Mouse (Mus musculus): ENCODE results near the gene Pik3r5. TPM values are rescaled to one million over a fixed set of nuclear protein-coding genes. Genes with fewer than 3 reads are reported as not detected.

Pik3r5 gene
- polyA plus RNA-seq, 1 experiment from 2014 or later: 1.2 TPM

- no peak for ATAC-seq (ENCODE audit: low FRiP score)
These were observed 20.8 kb downstream of the Pik3r5 start for GRCm38 (mm10) chr11:68452740-68453139.

DNA sequence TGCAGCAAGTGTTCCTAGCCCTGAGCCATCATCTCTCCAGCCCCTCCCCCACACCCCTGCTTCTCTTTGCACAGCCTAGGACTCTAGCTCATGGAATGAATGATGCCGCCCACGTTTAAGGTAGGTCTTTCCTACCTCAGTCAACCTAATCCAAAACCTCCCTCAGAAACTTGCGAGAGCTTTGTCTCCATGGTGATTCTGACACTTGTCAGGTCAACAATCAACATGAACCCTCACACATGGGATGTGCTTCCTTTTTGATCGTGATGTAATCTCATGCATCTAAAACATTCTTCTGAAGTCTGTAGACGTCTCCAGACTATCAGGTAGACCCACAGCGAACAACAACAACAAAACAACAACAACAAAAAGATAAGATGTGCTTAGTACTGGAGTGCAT is 21.4 kb downstream of the Pik3r5 start:
- WGBS: 76% methylated on average over 6 of the region's 6 CpGs
- H3K27me3 ChIP-seq (ENCODE audit: control insufficient read depth, insufficient read depth, low read length): no peaks in the 10 kb centered on the region
- H3K9me3 ChIP-seq (ENCODE audit: control insufficient read depth, low read length): no peaks in the 10 kb centered on the region
- DNase-seq (ENCODE audit: low spot score) (no peak), ATAC-seq (ENCODE audit: low FRiP score) (no peak)
- H3K4me3 ChIP-seq (replicated peaks; ENCODE audit: low read length): no peak overlapping the region
- no peaks in the 10 kb centered on the region for H3K36me3 ChIP-seq (replicated peaks; ENCODE audit: control insufficient read depth, insufficient read depth)
- H3K4me1 ChIP-seq (replicated peaks; ENCODE audit: control insufficient read depth, insufficient read depth, low read length): peaks cover 10% of the 10 kb centered on the region; the same call in 1 of the 2 replicates
- no peak overlapping the region for H3K9ac ChIP-seq
- H3K27ac ChIP-seq: no peak overlapping the region
- H3K4me2 ChIP-seq (replicated peaks): no peak overlapping the region

More at GRCm38 (mm10) chr11:68452740-68453139, 20.8 kb downstream of the Pik3r5 start:
- no peaks in the 10 kb centered on the region for H3K36me3 ChIP-seq (replicated peaks; ENCODE audit: control insufficient read depth, insufficient read depth)
- H3K27me3 ChIP-seq (ENCODE audit: control insufficient read depth, insufficient read depth, low read length): no peaks in the 10 kb centered on the region
- WGBS: 95% methylated on average over 8 of the region's 8 CpGs
- no peak overlapping the region for H3K4me2 ChIP-seq (replicated peaks)
- H3K4me3 ChIP-seq (replicated peaks; ENCODE audit: low read length): no peak overlapping the region
- no peak for DNase-seq (ENCODE audit: low spot score)
- no peak overlapping the region for H3K9ac ChIP-seq
- no peaks in the 10 kb centered on the region for H3K9me3 ChIP-seq (ENCODE audit: control insufficient read depth, low read length)
- peaks cover 10% of the 10 kb centered on the region; the same call in 1 of the 2 replicates for H3K4me1 ChIP-seq (replicated peaks; ENCODE audit: control insufficient read depth, insufficient read depth, low read length)
- no peak overlapping the region for H3K27ac ChIP-seq

DNA sequence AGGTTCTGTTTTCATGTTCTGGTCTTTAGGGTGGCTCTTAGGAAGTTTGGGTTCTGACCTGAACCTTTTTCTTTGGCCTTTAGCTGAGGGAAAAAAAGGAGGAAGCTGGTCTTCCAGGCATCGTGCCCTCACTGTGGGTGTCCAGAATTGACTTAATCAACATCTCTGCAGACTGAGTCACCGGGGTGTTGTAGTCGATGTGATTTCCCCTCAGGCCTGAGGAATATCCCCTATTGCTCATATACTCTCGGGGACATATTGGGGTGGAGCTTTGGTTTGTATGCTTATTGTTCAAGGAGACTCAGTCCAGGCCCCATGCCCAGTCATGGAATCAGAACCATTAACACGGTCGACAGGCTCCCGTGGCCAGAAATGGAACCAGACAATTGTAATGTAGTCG is 26.2 kb downstream of the Pik3r5 start:
- Histone ChIP-seq H3K9me3 (ENCODE audit: control insufficient read depth, low read length) (no peaks in the 10 kb centered on the region), H3K36me3 (replicated peaks; ENCODE audit: control insufficient read depth, insufficient read depth) (no peaks in the 10 kb centered on the region), H3K4me2 (replicated peaks) (no peak overlapping the region), H3K4me1 (replicated peaks; ENCODE audit: control insufficient read depth, insufficient read depth, low read length) (no peaks in the 10 kb centered on the region), H3K4me3 (replicated peaks; ENCODE audit: low read length) (no peak overlapping the region), H3K27ac (no peak overlapping the region), H3K9ac (no peak overlapping the region), H3K27me3 (ENCODE audit: control insufficient read depth, insufficient read depth, low read length) (no peaks in the 10 kb centered on the region)
- ATAC-seq (ENCODE audit: low FRiP score) (no peak), DNase-seq (ENCODE audit: low spot score) (no peak)
- 67% methylated on average over 8 of the region's 8 CpGs for WGBS

DNA sequence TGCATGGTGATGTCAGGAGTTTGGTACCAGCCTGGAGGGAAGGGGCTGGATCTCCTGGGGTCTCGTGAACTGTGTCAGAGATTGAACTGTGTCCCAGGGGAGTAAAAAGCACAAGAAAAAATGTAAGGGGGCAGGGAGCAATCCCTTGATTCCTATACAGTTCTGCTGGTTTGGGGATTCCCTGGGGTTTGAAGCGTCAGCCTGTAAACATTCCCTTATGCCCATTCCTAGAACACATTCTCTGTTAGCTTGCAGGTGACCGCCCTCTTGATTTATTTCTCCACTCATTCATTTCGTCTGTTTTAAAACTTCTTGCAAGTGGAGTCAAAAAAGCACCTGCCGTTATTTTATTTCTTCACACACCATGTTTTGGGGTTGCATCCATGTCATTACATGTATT is 27.1 kb downstream of the Pik3r5 start:
- DNase-seq (ENCODE audit: low spot score) (no peak), ATAC-seq (ENCODE audit: low FRiP score) (no peak)
- Histone ChIP-seq H3K9ac (no peak overlapping the region), H3K4me1 (replicated peaks; ENCODE audit: control insufficient read depth, insufficient read depth, low read length) (no peaks in the 10 kb centered on the region), H3K27ac (no peak overlapping the region), H3K4me3 (replicated peaks; ENCODE audit: low read length) (no peak overlapping the region), H3K4me2 (replicated peaks) (no peak overlapping the region), H3K27me3 (ENCODE audit: control insufficient read depth, insufficient read depth, low read length) (no peaks in the 10 kb centered on the region), H3K9me3 (ENCODE audit: control insufficient read depth, low read length) (no peaks in the 10 kb centered on the region), H3K36me3 (replicated peaks; ENCODE audit: control insufficient read depth, insufficient read depth) (no peaks in the 10 kb centered on the region)
- WGBS: 84% methylated on average over 5 of the region's 5 CpGs

DNA sequence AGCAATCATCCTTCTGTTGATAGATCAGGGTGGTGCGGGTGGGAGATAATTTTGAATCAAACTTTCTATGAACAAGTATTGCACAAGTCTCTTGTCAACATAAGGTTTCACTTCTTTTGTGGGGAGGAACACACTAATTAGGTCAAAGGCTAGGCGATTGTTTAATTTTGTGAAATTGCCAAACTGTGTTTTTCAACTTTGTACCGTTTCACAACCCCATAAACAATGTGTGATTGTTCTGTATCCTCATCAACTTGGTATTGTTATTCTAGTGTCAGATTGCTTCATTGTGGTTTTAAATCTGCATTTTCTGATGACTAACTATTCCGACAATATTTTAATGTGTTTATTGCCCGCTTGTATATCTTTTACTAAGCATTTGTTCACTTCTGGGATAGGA is 27.6 kb downstream of the Pik3r5 start:
- Histone ChIP-seq H3K4me3 (replicated peaks; ENCODE audit: low read length) (no peak overlapping the region), H3K9ac (no peak overlapping the region), H3K9me3 (ENCODE audit: control insufficient read depth, low read length) (no peaks in the 10 kb centered on the region), H3K27ac (no peak overlapping the region), H3K27me3 (ENCODE audit: control insufficient read depth, insufficient read depth, low read length) (no peaks in the 10 kb centered on the region), H3K4me2 (replicated peaks) (no peak overlapping the region), H3K4me1 (replicated peaks; ENCODE audit: control insufficient read depth, insufficient read depth, low read length) (no peaks in the 10 kb centered on the region), H3K36me3 (replicated peaks; ENCODE audit: control insufficient read depth, insufficient read depth) (no peaks in the 10 kb centered on the region)
- 94% methylated on average over 5 of the region's 5 CpGs for WGBS
- ATAC-seq (ENCODE audit: low FRiP score) (no peak), DNase-seq (ENCODE audit: low spot score) (no peak)

DNA sequence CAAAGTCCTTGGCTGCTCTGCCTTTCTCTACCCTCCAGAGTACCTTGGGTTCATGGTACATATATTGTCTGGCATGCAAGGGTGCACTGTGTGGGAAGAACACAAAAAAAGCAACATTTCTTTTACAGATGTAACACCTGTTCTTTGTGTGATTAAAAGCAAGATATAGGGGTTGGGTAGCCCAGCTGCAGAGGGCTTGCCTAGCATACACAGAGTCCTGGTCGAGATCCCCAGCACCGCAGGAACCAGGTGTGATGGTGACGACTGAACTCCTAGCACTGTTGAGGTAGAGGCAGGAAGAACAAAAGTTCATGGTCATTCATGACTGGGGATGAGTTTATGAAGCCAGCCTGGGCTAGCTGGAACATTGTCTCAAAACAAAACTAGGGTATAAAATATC is 30.8 kb downstream of the Pik3r5 start:
- DNase-seq (ENCODE audit: low spot score): no peak
- H3K4me2 ChIP-seq (replicated peaks): no peak overlapping the region
- no peaks in the 10 kb centered on the region for H3K36me3 ChIP-seq (replicated peaks; ENCODE audit: control insufficient read depth, insufficient read depth)
- H3K9me3 ChIP-seq (ENCODE audit: control insufficient read depth, low read length): no peaks in the 10 kb centered on the region
- 84% methylated on average over 3 of the region's 3 CpGs for WGBS
- no peak overlapping the region for H3K4me3 ChIP-seq (replicated peaks; ENCODE audit: low read length)
- no peak overlapping the region for H3K9ac ChIP-seq
- no peaks in the 10 kb centered on the region for H3K27me3 ChIP-seq (ENCODE audit: control insufficient read depth, insufficient read depth, low read length)
- ATAC-seq (ENCODE audit: low FRiP score): no peak
- no peaks in the 10 kb centered on the region for H3K4me1 ChIP-seq (replicated peaks; ENCODE audit: control insufficient read depth, insufficient read depth, low read length)
- H3K27ac ChIP-seq: no peak overlapping the region

DNA sequence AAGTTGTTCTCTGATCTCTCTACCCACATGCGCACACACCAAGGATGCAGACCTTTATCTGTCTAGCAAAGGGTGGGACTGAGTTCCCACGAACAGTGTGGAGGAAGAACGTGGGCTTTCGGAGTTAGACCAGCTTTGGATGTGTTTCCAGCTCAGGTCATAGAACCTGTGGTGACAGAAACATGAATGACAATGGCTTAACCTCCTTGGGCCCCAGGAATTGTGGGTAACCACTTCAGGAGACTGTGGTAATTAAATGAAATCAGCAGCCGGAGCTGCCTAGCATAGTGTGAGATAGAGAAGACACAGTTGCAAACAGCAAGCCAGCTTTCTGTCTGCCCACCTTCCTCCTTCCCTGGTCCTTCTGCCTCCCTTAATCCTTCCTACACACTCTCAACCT is 32.3 kb downstream of the Pik3r5 start:
- Histone ChIP-seq H3K4me3 (replicated peaks; ENCODE audit: low read length) (no peak overlapping the region), H3K36me3 (replicated peaks; ENCODE audit: control insufficient read depth, insufficient read depth) (no peaks in the 10 kb centered on the region), H3K4me1 (replicated peaks; ENCODE audit: control insufficient read depth, insufficient read depth, low read length) (no peaks in the 10 kb centered on the region), H3K27me3 (ENCODE audit: control insufficient read depth, insufficient read depth, low read length) (no peaks in the 10 kb centered on the region), H3K27ac (no peak overlapping the region), H3K9ac (no peak overlapping the region), H3K9me3 (ENCODE audit: control insufficient read depth, low read length) (no peaks in the 10 kb centered on the region), H3K4me2 (replicated peaks) (no peak overlapping the region)
- ATAC-seq (ENCODE audit: low FRiP score): no peak
- 78% methylated on average over 5 of the region's 5 CpGs for WGBS
- DNase-seq (ENCODE audit: low spot score): no peak

DNA sequence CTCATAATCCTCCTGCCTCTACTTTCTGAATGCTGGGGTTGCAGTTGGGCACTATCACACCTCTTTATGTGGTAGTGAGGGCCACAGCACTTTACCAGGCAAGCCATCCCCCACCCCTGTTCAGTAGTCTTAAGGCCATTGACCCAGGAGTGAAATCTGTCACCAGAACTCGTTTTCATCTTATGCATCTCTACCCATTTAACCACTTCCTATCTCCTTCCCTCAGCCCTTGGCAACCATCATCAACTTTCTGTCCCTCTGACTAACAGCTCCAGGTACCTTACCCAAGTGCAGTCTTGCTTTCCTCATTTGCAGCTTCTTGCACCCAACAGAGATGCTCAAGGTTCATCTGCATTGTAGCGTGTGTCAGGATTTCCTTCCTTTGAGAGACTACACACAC is 33.2 kb downstream of the Pik3r5 start:
- 75% methylated on average over 2 of the region's 2 CpGs for WGBS
- no peak for DNase-seq (ENCODE audit: low spot score)
- no peak for ATAC-seq (ENCODE audit: low FRiP score)
- Histone ChIP-seq H3K27me3 (ENCODE audit: control insufficient read depth, insufficient read depth, low read length) (no peaks in the 10 kb centered on the region), H3K4me3 (replicated peaks; ENCODE audit: low read length) (no peak overlapping the region), H3K4me1 (replicated peaks; ENCODE audit: control insufficient read depth, insufficient read depth, low read length) (no peaks in the 10 kb centered on the region), H3K9ac (no peak overlapping the region), H3K9me3 (ENCODE audit: control insufficient read depth, low read length) (no peaks in the 10 kb centered on the region), H3K36me3 (replicated peaks; ENCODE audit: control insufficient read depth, insufficient read depth) (no peaks in the 10 kb centered on the region), H3K27ac (no peak overlapping the region), H3K4me2 (replicated peaks) (no peak overlapping the region)

- 78% methylated on average over 7 of the region's 7 CpGs for WGBS
- H3K9me3 ChIP-seq (ENCODE audit: control insufficient read depth, low read length): no peaks in the 10 kb centered on the region
- no peak for ATAC-seq (ENCODE audit: low FRiP score)
- H3K36me3 ChIP-seq (replicated peaks; ENCODE audit: control insufficient read depth, insufficient read depth): no peaks in the 10 kb centered on the region
- no peak overlapping the region for H3K9ac ChIP-seq
- H3K4me3 ChIP-seq (replicated peaks; ENCODE audit: low read length): no peak overlapping the region
- no peak overlapping the region for H3K4me2 ChIP-seq (replicated peaks)
- H3K4me1 ChIP-seq (replicated peaks; ENCODE audit: control insufficient read depth, insufficient read depth, low read length): no peaks in the 10 kb centered on the region
- DNase-seq (ENCODE audit: low spot score): no peak
- no peaks in the 10 kb centered on the region for H3K27me3 ChIP-seq (ENCODE audit: control insufficient read depth, insufficient read depth, low read length)
- no peak overlapping the region for H3K27ac ChIP-seq
These were observed 35.5 kb downstream of the Pik3r5 start for GRCm38 (mm10) chr11:68467441-68467840.

GRCm38 (mm10) chr11:68467962-68468612 is 36.2 kb downstream of the Pik3r5 start:
- ATAC-seq (ENCODE audit: low FRiP score) (no peak), DNase-seq (ENCODE audit: low spot score) (no peak)
- no peaks in the 10 kb centered on the region for H3K27me3 ChIP-seq (ENCODE audit: control insufficient read depth, insufficient read depth, low read length)
- H3K27ac ChIP-seq: no peak overlapping the region
- H3K9ac ChIP-seq: no peak overlapping the region
- no peak overlapping the region for H3K4me2 ChIP-seq (replicated peaks)
- H3K4me1 ChIP-seq (replicated peaks; ENCODE audit: control insufficient read depth, insufficient read depth, low read length): no peaks in the 10 kb centered on the region
- 49% methylated on average over 9 of the region's 9 CpGs for WGBS
- H3K36me3 ChIP-seq (replicated peaks; ENCODE audit: control insufficient read depth, insufficient read depth): no peaks in the 10 kb centered on the region
- H3K9me3 ChIP-seq (ENCODE audit: control insufficient read depth, low read length): no peaks in the 10 kb centered on the region
- no peak overlapping the region for H3K4me3 ChIP-seq (replicated peaks; ENCODE audit: low read length)

All from hindbrain, embryonic 14.5 days (tissue).